Mouse (Mus musculus): ENCODE measurements around the gene Olfr1029.
"Not testable (repeated sequence)": the region's sequence is repeated elsewhere in the genome, so short reads cannot be mapped to it uniquely, and the experiment has no call there.

Olfr1029 gene

DNA sequence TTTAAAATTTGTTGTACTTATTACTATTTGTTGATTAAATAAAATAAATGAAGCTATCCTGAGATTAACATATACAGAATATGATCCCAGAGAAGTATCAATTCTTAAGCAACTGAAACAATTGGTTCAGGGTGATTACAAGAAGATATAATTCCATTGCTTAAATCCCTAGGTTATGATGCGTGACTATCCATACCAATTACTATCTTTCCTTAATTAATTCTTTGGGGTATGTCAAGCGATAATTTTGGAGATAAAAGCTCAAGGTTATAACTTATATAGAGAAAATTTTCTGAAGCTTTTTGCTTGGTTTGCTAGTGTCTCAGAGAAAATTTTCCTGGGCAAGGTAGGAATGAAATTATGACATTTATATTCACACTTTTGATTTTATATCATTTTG lies at the start of gene Olfr1029:
Olfr1029 (plus strand) TSS at position 301 of the 400 bp plus-strand sequence.
- no peak for DNase-seq (ENCODE audit: low read depth, low spot score)

- DNase-seq (ENCODE audit: low read depth, low spot score) = no peak
Observed at GRCm38 (mm10) chr2:85950137-85950536, 23.6 kb upstream of the Olfr1029 start, which contains the start of gene Olfr1028. TSS of gene Olfr1028 (plus strand) at chr2:85950437.

GRCm38 (mm10) chr2:85978976-85979375 lies 5.3 kb downstream of the Olfr1029 start, which contains the start of gene Olfr1030:
TSS of gene Olfr1030 (plus strand) at chr2:85979276.
- DNase-seq (ENCODE audit: low read depth, low spot score) = no peak

- no peak for DNase-seq (ENCODE audit: low read depth, low spot score)
Observed at GRCm38 (mm10) chr2:85990004-85990403, 16.3 kb downstream of the Olfr1029 start, which contains the start of gene Olfr1031. TSS of gene Olfr1031 (plus strand) at chr2:85990304.

DNA sequence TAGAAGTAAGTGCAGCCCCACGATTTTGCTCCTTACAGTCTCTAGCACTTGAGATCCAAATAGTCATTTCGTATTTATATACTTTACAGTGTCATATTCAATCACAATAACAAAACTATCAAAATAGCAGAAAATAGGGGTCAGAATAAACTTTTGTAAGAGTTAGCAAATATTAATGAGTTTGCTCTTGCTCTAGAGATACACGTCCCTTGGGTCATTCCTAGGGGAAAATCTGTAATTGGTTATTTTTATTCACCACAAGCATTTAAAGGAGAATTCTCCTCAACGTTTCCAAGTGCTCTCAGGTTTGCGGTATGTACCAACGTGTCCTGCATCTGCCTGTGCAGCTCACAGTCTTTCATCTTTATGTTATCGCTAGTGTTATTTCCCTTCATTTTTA lies 31.5 kb downstream of the Olfr1029 start, which contains the start of gene Olfr1032:
Olfr1032 (plus strand) TSS at position 301 of the 400 bp plus-strand sequence.
- no peak for DNase-seq (ENCODE audit: low read depth, low spot score)

- DNase-seq (ENCODE audit: low read depth, low spot score) = peak; percentile 5
Observed at GRCm38 (mm10) chr2:86020406-86020805, 46.7 kb downstream of the Olfr1029 start, which contains the start of gene Olfr1033. TSS of gene Olfr1033 (plus strand) at chr2:86020633.

DNA sequence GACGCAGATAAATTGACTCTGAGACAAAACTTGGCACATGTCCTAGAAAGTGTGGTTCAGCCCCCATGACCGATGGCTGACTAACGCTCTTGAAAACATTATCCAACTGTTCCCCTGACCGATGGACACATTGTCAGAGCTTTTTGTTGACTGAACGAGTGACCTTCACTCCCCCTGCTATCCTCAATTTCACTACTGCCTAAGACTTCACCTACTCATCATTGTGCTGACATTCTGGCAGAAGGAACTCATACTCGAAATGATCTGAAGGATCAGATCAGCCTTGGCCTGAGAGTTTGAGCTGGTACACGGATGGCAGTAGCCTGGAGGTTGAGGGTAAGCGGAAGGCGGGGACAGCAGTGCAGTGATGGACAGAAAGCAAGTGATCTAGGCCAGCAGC lies 47.8 kb downstream of the Olfr1029 start:
- not testable (repeated sequence) for DNase-seq (ENCODE audit: low read depth, low spot score)

All from skeletal muscle tissue, adult 2 months (tissue).